Mouse (Mus musculus) right cerebral cortex, postnatal 14 days (tissue): Measurements from ENCODE around the gene Olfr143.

Experiments
- DNase-seq: peaks from one replicate; pipeline ENCODE4 v3.0.0; 2022

Olfr143 gene

GRCm38 (mm10) chr9:38252474-38252873 lies at the start of gene Olfr143:
TSS of gene Olfr143 (plus strand) at chr9:38252774.
- no peak for DNase-seq

- DNase-seq: no peak
These were observed 44.5 kb upstream of the Olfr143 start, which contains the start of gene Olfr893 for GRCm38 (mm10) chr9:38208065-38208464. TSS of gene Olfr893 (plus strand) at chr9:38208365.

DNA sequence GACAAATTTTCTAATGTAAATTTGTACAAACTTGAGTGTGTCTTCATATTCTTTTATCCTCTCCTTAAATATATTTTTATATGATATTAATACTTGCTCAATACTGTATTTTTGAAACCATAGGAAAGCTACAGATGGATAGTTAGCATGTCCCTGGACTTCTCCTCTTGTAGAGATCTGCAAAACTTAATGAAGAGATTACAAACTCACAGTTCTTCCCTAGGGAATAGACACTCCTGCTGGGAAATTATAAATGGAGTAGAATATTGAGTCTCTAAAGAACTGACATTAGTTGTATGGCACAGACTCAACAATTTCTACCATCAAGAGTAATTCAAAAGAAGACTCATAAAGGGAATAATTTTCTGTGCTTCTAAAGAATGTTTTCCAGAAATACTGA lies 34.8 kb upstream of the Olfr143 start, which contains the start of gene Olfr894:
Gene Olfr894, plus strand, starts transcription at position 301 of the 400 bp plus-strand sequence.
- no peak for DNase-seq

DNA sequence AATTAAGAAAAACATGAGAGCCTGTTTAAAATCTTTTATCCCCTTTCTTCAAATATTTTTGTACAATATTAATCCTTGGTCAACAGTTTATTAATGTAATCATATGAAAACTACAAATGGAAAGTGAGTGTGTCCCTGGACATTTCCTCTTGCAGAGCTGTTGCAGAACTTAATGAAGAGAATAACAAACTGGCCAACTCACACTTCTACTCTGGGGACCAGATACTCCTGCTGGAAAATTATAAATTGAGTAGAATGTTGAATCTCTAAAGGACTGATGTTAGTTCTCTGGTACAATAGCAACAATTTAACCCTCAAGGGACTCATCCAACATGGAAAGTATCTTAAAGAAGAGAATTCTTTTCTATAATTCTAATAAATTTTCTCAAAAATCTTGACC lies 15.0 kb downstream of the Olfr143 start, which contains the start of gene Olfr895:
Gene Olfr895, plus strand, starts transcription at position 301 of the 400 bp plus-strand sequence.
- no peak for DNase-seq

DNA sequence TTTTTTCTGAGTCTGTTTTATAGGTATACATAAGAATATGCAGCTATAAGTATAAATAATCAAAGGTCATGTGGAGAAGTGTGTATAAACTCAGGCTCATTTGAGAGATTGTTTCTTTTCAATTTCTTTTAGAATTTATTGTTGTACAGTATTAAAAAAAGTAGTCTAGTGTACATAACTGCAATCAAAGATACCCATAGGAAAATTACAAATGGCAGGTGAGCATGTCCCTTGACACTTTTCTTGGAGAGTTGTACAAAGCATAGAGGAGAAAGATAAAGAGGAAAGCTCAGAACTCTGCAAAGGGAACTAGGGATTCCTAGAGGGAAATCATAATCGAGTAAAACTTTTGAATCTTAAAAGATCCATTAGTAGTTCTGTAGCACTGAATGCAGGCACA lies 38.2 kb downstream of the Olfr143 start, which contains the start of gene Olfr896-ps1:
Gene Olfr896-ps1, plus strand, starts transcription at position 301 of the 400 bp plus-strand sequence.
- DNase-seq: no peak
